Mouse (Mus musculus): ENCODE measurements at regions not wholly inside any gene's neighbourhood (a gene's known extent, or its start where the extent isn't known, plus 50 kb on each side); places are given as distances from the start of the nearest gene placed in this dataset.

GRCm38 (mm10) chr8:128056251-128056650, 302.2 kb upstream of the Nrp1 start:
- no peak for DNase-seq (ENCODE audit: low spot score)

DNA sequence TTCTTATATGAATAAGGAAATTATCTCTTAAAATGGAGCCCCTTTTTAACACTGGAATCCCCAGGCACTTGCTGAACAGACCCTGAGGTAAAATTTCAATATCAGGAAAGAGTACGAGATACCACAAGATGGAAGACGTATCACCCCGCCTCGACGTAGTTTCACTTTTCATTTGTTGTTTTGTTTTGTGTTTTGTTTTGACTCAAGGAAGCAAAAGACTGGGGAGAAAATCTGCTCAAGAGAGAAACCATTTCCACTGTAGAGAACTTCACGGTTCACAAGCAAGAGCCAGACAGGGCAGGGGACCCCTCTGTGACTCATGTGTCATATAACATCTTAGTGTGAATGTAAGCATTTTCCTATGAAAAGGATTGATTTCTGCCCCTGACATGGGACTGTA, 300.6 kb upstream of the Nrp1 start:
- DNase-seq (ENCODE audit: low spot score) = no peak

- DNase-seq (ENCODE audit: low spot score) = no peak
Observed at GRCm38 (mm10) chr8:128059817-128060216, 298.6 kb upstream of the Nrp1 start.

- DNase-seq (ENCODE audit: low spot score) = no peak
Observed at GRCm38 (mm10) chr8:128064211-128064610, 294.2 kb upstream of the Nrp1 start.

DNA sequence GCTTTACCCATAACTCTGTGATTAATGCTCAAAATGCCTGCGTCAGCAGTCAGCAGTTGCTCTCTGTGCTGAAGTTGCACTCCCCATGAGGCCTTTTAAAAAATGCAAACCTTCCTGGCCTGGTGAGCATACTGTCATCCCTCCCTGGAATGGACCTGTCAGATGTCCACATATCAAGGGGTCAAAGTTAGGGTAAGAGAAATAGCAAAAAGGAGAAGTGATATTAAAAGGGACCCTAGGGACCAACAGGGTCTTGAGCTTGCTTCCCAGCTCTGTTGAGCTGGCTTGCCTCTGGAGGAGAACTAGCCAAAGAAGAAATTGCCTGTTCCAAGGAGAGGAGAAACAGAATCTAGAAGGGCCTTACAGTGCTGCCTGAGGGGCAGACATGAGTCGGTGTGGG, 293.3 kb upstream of the Nrp1 start:
- DNase-seq (ENCODE audit: low spot score) = no peak

- DNase-seq (ENCODE audit: low spot score) = peak; percentile 50
Observed at GRCm38 (mm10) chr8:128065964-128066680, 292.3 kb upstream of the Nrp1 start.

DNA sequence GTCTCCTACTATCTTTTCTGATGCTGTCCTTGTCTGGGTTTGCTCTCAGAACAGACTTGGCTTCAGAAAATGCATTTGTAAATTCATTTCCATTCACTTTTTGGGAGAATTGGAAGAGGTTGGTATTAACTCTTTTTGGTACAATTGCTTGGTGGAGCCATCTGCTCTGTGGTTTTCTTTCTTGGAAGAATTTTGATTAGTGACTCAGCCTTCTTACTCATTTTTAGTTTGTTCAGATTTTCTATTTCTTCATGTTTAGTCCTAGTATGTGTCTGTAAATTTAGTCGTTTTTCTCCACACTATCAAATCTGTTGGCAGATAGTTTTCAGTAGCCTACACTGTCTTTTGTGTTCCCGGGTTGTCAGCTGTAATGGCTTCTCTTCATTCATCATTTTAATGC, 288.7 kb upstream of the Nrp1 start:
- peak; percentile 23 for DNase-seq (ENCODE audit: low spot score)

DNA sequence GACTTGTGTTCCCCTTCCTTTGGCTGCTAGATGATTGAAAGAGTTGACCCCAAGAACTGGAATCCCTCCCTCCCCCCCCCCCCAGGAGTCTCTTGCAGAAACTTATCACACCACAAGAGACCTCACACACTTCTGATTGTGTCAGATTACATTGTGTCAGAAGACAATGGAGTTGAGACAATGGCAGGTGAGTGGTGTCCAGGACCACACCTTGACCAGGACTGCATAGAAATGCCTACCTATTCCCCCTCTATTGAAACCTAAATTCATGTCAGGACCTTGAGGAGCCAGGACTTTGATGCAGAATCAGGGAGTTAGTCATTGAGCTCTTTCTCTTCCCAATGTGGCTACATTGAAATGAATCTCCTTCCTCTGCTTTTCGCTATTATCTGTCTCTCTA, 282.8 kb upstream of the Nrp1 start:
- DNase-seq (ENCODE audit: low spot score) = no peak

- no peak for DNase-seq (ENCODE audit: low spot score)
Observed at GRCm38 (mm10) chr8:128076226-128076625, 282.2 kb upstream of the Nrp1 start.

GRCm38 (mm10) chr8:128078740-128079139, 279.7 kb upstream of the Nrp1 start:
- DNase-seq (ENCODE audit: low spot score) = no peak

- DNase-seq (ENCODE audit: low spot score) = no peak
Observed at GRCm38 (mm10) chr8:128085800-128086199, 272.6 kb upstream of the Nrp1 start.

DNA sequence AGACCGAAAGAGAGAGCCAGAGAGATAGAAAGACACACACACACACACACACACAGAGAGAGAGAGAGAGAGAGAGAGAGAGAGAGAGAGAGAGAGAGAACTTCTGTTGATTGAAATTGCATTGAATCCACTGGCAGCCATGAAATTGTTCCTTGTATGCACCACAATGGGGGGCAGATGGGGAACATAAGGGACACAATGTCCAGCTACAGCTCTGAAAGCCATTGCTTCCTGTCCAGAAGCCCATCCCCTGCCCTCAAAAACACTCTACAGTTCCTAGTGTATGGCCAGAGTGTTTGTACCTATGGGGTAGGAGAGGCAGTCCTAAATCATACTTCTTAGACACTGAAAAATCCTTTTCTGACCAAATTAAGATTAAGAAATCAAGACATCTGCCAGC, 270.9 kb upstream of the Nrp1 start:
- DNase-seq (ENCODE audit: low spot score) = no peak

GRCm38 (mm10) chr8:128092826-128093225, 265.6 kb upstream of the Nrp1 start:
- DNase-seq (ENCODE audit: low spot score) = no peak

- DNase-seq (ENCODE audit: low spot score) = no peak
Observed at GRCm38 (mm10) chr8:128095451-128095850, 263.0 kb upstream of the Nrp1 start.

- DNase-seq (ENCODE audit: low spot score) = no peak
Observed at GRCm38 (mm10) chr8:128097601-128098000, 260.8 kb upstream of the Nrp1 start.

DNA sequence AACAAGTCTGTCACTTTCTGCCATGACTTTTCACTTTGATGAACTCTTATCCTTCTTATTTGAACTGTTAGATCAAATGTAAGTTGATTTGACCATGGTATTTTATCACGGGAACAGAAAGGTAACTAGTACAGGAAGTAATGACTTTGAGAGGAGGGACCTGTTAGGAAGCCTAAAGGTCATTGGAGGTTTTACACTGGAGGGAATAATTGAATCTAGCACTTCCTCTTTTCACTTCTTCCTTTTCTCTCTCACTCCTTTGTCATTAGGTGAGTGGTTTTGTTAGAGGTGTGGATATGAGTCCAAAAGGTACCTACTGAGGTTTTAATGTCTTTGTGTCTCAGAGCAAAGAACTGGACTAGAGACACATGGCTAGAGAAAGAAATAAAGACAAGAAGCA, 255.0 kb upstream of the Nrp1 start:
- DNase-seq (ENCODE audit: low spot score) = no peak

- peak; percentile 71 for DNase-seq (ENCODE audit: low spot score)
Observed at GRCm38 (mm10) chr8:128106569-128106968, 251.8 kb upstream of the Nrp1 start.

DNA sequence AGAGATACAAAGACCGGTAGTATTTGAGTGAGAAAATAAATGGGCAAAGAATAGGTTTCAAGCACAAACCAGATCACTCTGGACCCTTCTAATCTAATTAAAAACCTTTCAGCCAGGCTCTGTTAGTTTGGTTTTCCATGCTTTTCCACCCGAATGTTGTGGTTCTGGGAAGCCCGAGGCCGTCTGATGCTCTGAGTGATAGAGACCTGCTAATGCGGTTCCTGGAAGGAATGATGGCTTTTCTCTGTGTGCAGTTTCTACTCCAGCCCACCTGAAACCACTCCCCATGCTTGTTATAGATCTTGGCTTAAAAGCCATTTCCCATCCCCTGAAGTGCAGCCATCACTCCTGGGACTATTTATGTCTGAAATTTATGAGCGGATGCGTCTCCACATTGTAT, 251.4 kb upstream of the Nrp1 start:
- DNase-seq (ENCODE audit: low spot score) = peak; percentile 93

DNA sequence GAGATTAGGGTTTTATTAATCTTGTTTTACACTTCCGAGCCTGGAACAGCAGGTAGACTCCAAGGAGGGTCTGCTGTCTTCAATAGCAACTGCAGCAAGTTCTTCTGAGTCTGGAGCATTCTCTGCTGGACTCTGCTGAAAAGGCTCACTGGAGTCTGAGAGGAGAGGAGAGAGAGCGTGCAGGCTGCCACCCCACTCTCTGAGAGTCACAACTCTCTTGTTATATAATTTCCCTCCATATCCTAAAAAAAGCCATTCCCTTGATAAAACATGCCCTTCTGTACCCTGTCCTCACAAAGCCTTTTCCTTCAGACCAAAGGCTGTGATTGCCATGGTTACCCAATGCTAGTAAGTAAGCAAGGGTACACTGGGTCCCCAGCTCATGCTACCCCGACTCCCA, 249.4 kb upstream of the Nrp1 start:
- DNase-seq (ENCODE audit: low spot score) = no peak

DNA sequence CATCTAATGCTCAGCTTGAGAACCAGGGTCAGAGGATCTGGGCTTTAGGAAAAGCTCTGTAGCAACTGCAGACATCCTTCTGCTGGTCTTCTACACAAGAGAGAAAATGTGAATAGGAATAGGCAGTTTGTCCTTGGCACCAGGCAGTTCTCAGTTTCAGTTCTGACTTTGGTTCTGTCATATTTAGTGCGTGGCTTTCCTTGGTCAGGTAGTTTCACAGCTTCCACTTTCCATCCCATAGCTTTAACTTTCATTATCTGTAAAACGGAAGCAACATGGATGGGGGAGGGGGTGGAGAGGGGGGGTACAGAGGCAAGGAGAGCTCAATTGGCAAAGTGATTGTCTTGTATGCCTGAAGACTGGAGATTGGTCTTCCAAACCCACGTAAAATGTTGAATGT, 247.3 kb upstream of the Nrp1 start:
- DNase-seq (ENCODE audit: low spot score) = no peak

GRCm38 (mm10) chr8:128113116-128113515, 245.3 kb upstream of the Nrp1 start:
- DNase-seq (ENCODE audit: low spot score) = peak; percentile 61

DNA sequence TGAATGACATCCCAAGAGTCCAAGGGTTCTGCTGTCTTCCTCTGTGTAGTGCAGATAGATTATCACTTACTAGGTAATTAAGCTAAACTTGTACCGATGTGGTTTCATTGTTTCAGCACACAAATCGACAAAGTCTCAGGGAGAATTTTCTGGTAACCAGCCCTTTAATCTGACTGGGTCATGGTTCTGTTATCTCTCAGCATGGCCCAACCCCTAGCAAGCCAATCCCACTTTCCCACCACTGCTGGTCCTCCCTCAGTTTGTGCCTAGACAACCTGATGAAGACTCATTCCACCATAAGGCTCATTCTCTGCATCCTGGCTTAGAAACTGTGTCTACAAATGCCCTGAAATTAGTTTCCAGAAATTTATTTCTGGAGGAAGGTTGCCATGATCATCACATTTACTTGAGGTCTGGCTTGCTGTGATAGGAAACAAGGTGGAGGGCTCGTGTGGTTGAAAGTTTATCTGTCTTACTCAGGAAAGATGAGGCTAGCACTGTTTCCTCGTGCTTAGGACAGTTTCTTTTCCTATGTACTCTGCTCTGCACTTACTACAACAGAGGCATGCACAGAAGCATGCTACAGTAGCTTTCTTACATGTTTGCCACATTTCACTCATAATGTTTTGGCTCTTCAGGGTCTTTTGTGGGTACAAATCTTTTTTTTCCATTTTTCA, 217.0 kb upstream of the Nrp1 start:
- DNase-seq (ENCODE audit: low spot score) = no peak

GRCm38 (mm10) chr8:128148351-128148942, 210.0 kb upstream of the Nrp1 start:
- no peak for DNase-seq (ENCODE audit: low spot score)

All from MN1 (cell line).